Mouse (Mus musculus) heart, embryonic 13.5 days (tissue): ENCODE data around the gene Galm. TPM values are rescaled to one million over a fixed set of nuclear protein-coding genes. Genes with fewer than 3 reads are reported as not detected.

Source experiments
- ATAC-seq: fragments of 200-750 bp; cut with Nextera tagmentation; 2 replicates; pipeline ENCODE4 v1.8.0; 2017; ENCODE audit warnings: moderate TSS enrichment; ENCODE audit not compliant: insufficient number of reproducible peaks, low FRiP score, low TSS enrichment; ENCODE audit errors: extremely low read depth
- H3K27ac ChIP-seq: fragments of 300-500 bp; sonication (generic); replicated peaks from 2 replicates; pipeline ENCODE4 v1.5.1; 2015; ENCODE audit warnings: moderate library complexity, mild to moderate bottlenecking, inconsistent platforms
- H3K27me3 ChIP-seq: fragments of 300-500 bp; sonication (generic); replicated peaks from 2 replicates; pipeline ENCODE4 v1.6.1; 2015; ENCODE audit warnings: mild to moderate bottlenecking, inconsistent platforms
- H3K36me3 ChIP-seq: fragments of 300-500 bp; sonication (generic); 2 replicates; pipeline ENCODE4 v1.6.1; 2015; ENCODE audit warnings: mild to moderate bottlenecking, inconsistent platforms
- H3K4me1 ChIP-seq: fragments of 300-500 bp; sonication (generic); 2 replicates; pipeline ENCODE4 v1.6.1; 2015; ENCODE audit warnings: inconsistent platforms
- H3K4me2 ChIP-seq: fragments of 300-500 bp; sonication (generic); 2 replicates; pipeline ENCODE4 v1.6.1; 2015; ENCODE audit warnings: inconsistent platforms, mild to moderate bottlenecking, moderate library complexity
- H3K4me3 ChIP-seq: fragments of 300-500 bp; sonication (generic); 2 replicates; pipeline ENCODE4 v1.5.1; 2015; ENCODE audit warnings: moderate library complexity, mild to moderate bottlenecking, inconsistent platforms
- H3K9ac ChIP-seq: fragments of 300-500 bp; sonication (generic); 2 replicates; pipeline ENCODE4 v1.6.1; 2015; ENCODE audit warnings: inconsistent platforms, mild to moderate bottlenecking, moderate library complexity
- H3K9me3 ChIP-seq: fragments of 300-500 bp; sonication (generic); 2 replicates; pipeline ENCODE4 v1.6.1; 2016; ENCODE audit warnings: inconsistent platforms
- WGBS: fragments of 180-500 bp; shearing (Covaris S2); methylation state at CpG from one replicate; pipeline ENCODE4 v1.1.7; 2015; ENCODE audit warnings: mixed read lengths; 5-methylcytosine and 5-hydroxymethylcytosine counted together
- polyA plus RNA-seq: library from polyadenylated mRNA; unstranded; fragments of >200 nt; fragmentation: Nextera tagmentation; extraction: Ambion mirVana; gene quantifications from 2 replicates; pipeline ENCODE4 v1.2.1, GENCODE M21; 2015

Gene Galm
- polyA plus RNA-seq, 1 experiment from 2014 or later, result 12.1 TPM

GRCm38 (mm10) chr17:80148053-80148994 lies 21.1 kb downstream of the Galm start:
- H3K9ac ChIP-seq, result peak overlapping the region; percentile 58
- H3K9me3 ChIP-seq, result no peaks in the 10 kb centered on the region
- H3K4me2 ChIP-seq, result peak overlapping the region; percentile 64
- peak overlapping the region; percentile 53; the same call in 1 of the 2 replicates for H3K27ac ChIP-seq
- peaks cover 19% of the 10 kb centered on the region for H3K4me1 ChIP-seq
- H3K27me3 ChIP-seq, result no peaks in the 10 kb centered on the region
- H3K36me3 ChIP-seq, result no peaks in the 10 kb centered on the region
- H3K4me3 ChIP-seq, result peak overlapping the region; percentile 31
- WGBS, result 35% methylated on average over 23 of the region's 23 CpGs
- ATAC-seq, result peak; percentile 68; the same call in 1 of the 2 replicates

DNA sequence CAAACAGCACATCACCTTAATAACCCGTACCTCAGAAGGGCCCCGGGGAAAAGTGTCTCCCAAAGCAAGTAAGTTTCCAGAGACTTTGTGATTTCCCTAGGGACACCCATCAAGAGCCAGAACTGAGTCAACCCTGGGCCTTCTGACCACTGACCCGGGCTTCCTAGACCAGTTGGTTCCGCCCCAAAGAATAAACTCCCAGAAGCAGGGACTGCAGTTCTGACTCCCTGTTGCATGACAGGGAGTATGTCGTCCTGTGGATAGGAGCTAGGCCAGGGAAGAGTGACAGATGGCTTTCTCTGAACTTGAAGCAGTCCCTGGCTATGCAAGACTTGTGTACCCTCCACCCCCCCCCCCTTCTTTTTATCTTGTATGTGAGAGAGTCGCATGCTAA lies 21.7 kb downstream of the Galm start:
- Histone ChIP-seq H3K27me3 (no peaks in the 10 kb centered on the region), H3K27ac (0 out of 2 replicates have a peak overlapping the region, but pooled peaks have one; percentile 53), H3K9ac (0 out of 2 replicates have a peak overlapping the region, but pooled peaks have one; percentile 24), H3K4me2 (no peak overlapping the region; the same call in 1 of the 2 replicates), H3K36me3 (no peaks in the 10 kb centered on the region), H3K9me3 (no peaks in the 10 kb centered on the region), H3K4me3 (no peak overlapping the region), H3K4me1 (peaks cover 19% of the 10 kb centered on the region)
- no peak for ATAC-seq
- WGBS, result 79% methylated on average over 6 of the region's 6 CpGs

GRCm38 (mm10) chr17:80151353-80151752 lies 24.1 kb downstream of the Galm start:
- Histone ChIP-seq H3K4me3 (no peak overlapping the region), H3K9me3 (no peaks in the 10 kb centered on the region), H3K27me3 (no peaks in the 10 kb centered on the region), H3K27ac (no peak overlapping the region), H3K9ac (no peak overlapping the region), H3K36me3 (no peaks in the 10 kb centered on the region), H3K4me1 (peaks cover 19% of the 10 kb centered on the region), H3K4me2 (no peak overlapping the region)
- no peak for ATAC-seq
- WGBS, result 45% methylated on average over 5 of the region's 5 CpGs

DNA sequence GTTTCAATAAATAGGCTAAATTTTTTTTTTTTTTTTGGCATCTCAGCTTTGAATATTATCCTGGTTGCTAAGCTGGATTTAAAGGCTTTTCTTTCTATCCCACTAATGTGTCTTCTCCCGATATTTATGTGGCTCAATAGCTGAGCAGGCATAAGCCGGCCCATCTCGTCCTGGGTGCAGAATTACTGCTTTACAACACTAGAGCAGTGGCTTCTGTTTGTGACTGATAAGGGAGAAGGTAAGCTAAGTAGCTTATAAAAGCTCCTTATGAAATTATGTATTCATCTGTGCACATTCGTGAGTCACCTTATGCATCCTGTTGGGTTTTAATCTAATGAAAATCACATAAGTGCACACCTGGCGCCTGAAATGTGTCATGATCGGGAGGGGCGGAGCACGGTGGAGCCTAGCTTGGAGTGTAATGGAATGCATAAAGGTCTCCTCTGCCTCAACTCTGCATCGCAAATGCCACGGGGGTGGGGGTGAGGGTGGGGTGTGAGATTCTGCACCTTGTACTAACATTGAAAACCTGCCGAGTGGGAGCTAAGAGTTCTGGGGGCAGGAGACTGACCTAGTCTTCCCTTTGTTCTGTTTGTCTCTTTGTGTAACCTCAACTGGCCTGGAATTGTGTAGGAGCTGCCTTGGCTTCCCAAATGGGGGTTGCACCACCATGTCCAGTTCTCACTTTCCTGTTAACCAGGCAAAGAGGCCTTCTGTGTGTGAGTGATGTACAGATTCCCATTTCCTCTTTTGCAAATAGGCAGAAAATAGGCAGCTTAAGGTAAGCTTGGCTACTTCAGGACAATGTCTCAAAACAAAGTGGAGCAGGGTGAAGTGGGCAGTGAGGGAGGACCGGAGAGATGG lies 25.7 kb downstream of the Galm start:
- 60% methylated on average over 12 of the region's 12 CpGs for WGBS
- no peaks in the 10 kb centered on the region for H3K27me3 ChIP-seq
- no peaks in the 10 kb centered on the region for H3K36me3 ChIP-seq
- H3K9me3 ChIP-seq, result no peaks in the 10 kb centered on the region
- H3K27ac ChIP-seq, result no peak overlapping the region
- no peak for ATAC-seq
- no peak overlapping the region for H3K4me3 ChIP-seq
- no peak overlapping the region for H3K9ac ChIP-seq
- H3K4me1 ChIP-seq, result peaks cover 12% of the 10 kb centered on the region
- H3K4me2 ChIP-seq, result no peak overlapping the region

- H3K4me3 ChIP-seq, result no peak overlapping the region
- H3K27ac ChIP-seq, result no peak overlapping the region
- no peaks in the 10 kb centered on the region for H3K36me3 ChIP-seq
- no peak overlapping the region for H3K9ac ChIP-seq
- H3K27me3 ChIP-seq, result no peaks in the 10 kb centered on the region
- ATAC-seq, result no peak
- H3K4me2 ChIP-seq, result no peak overlapping the region
- H3K9me3 ChIP-seq, result no peaks in the 10 kb centered on the region
- peaks cover 7% of the 10 kb centered on the region for H3K4me1 ChIP-seq
- WGBS, result 77% methylated on average over 2 of the region's 2 CpGs
These were observed 26.4 kb downstream of the Galm start for GRCm38 (mm10) chr17:80153631-80154030.

- no peaks in the 10 kb centered on the region for H3K36me3 ChIP-seq
- no peaks in the 10 kb centered on the region for H3K9me3 ChIP-seq
- no peak overlapping the region for H3K4me2 ChIP-seq
- no peak overlapping the region for H3K27ac ChIP-seq
- WGBS, result 85% methylated on average over 8 of the region's 8 CpGs
- no peak overlapping the region for H3K9ac ChIP-seq
- H3K4me3 ChIP-seq, result no peak overlapping the region
- no peak for ATAC-seq
- no peaks in the 10 kb centered on the region for H3K27me3 ChIP-seq
- peaks cover 11% of the 10 kb centered on the region for H3K4me1 ChIP-seq
These were observed 29.6 kb downstream of the Galm start for GRCm38 (mm10) chr17:80156905-80157304.

- Histone ChIP-seq H3K4me3 (no peak overlapping the region), H3K9me3 (no peaks in the 10 kb centered on the region), H3K4me1 (peaks cover 11% of the 10 kb centered on the region), H3K27me3 (no peaks in the 10 kb centered on the region), H3K9ac (no peak overlapping the region), H3K27ac (no peak overlapping the region), H3K4me2 (no peak overlapping the region), H3K36me3 (no peaks in the 10 kb centered on the region)
- ATAC-seq, result no peak
- WGBS, result 78% methylated on average over 6 of the region's 6 CpGs
These were observed 30.2 kb downstream of the Galm start for GRCm38 (mm10) chr17:80157489-80157888.

DNA sequence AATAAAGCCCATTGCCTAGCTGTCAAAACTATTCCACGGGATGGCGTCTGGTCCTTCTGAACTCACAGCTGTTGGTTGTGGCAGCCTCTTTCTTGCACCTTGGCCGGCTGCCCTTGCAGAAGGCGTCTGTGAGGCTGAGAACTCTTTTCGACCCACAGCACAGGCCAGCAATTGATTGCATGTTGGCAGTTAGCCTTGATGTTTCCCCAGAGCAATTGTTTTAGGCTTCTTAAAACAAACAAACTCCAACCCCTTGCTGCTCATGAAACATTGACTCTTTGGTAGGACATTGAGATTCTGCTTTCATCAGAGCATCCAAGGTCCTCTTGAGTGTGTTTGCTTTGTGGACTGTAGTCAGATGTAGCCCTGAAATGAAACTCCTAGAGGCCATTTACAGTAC lies 33.2 kb downstream of the Galm start:
- no peak for ATAC-seq
- H3K4me3 ChIP-seq, result no peak overlapping the region
- no peaks in the 10 kb centered on the region for H3K36me3 ChIP-seq
- H3K9me3 ChIP-seq, result no peaks in the 10 kb centered on the region
- H3K4me1 ChIP-seq, result peaks cover 16% of the 10 kb centered on the region
- peak overlapping the region; percentile 41; the same call in 1 of the 2 replicates for H3K27ac ChIP-seq
- WGBS, result 35% methylated on average over 5 of the region's 5 CpGs
- no peak overlapping the region for H3K4me2 ChIP-seq
- H3K9ac ChIP-seq, result no peak overlapping the region
- no peaks in the 10 kb centered on the region for H3K27me3 ChIP-seq

- no peaks in the 10 kb centered on the region for H3K9me3 ChIP-seq
- no peak overlapping the region for H3K4me2 ChIP-seq
- no peak overlapping the region for H3K4me3 ChIP-seq
- peaks cover 45% of the 10 kb centered on the region for H3K4me1 ChIP-seq
- H3K27me3 ChIP-seq, result no peaks in the 10 kb centered on the region
- no peaks in the 10 kb centered on the region for H3K36me3 ChIP-seq
- WGBS, result 47% methylated on average over 8 of the region's 8 CpGs
- no peak overlapping the region for H3K27ac ChIP-seq
- no peak overlapping the region for H3K9ac ChIP-seq
- ATAC-seq, result no peak
These were observed 36.7 kb downstream of the Galm start for GRCm38 (mm10) chr17:80163991-80164390.

- peaks cover 40% of the 10 kb centered on the region for H3K4me1 ChIP-seq
- no peaks in the 10 kb centered on the region for H3K9me3 ChIP-seq
- WGBS, result 38% methylated on average over 6 of the region's 6 CpGs
- no peak overlapping the region for H3K9ac ChIP-seq
- peak overlapping the region; percentile 77 for H3K27ac ChIP-seq
- no peak overlapping the region for H3K4me2 ChIP-seq
- no peaks in the 10 kb centered on the region for H3K27me3 ChIP-seq
- H3K4me3 ChIP-seq, result no peak overlapping the region
- no peaks in the 10 kb centered on the region for H3K36me3 ChIP-seq
- ATAC-seq, result no peak
These were observed 38.5 kb downstream of the Galm start for GRCm38 (mm10) chr17:80165741-80166140.

- peak overlapping the region; percentile 77 for H3K27ac ChIP-seq
- H3K36me3 ChIP-seq, result no peaks in the 10 kb centered on the region
- H3K9me3 ChIP-seq, result no peaks in the 10 kb centered on the region
- no peaks in the 10 kb centered on the region for H3K27me3 ChIP-seq
- no peak for ATAC-seq
- H3K4me3 ChIP-seq, result no peak overlapping the region
- no peak overlapping the region for H3K9ac ChIP-seq
- peaks cover 38% of the 10 kb centered on the region for H3K4me1 ChIP-seq
- H3K4me2 ChIP-seq, result no peak overlapping the region
- 82% methylated on average over 6 of the region's 6 CpGs for WGBS
These were observed 39.1 kb downstream of the Galm start for GRCm38 (mm10) chr17:80166346-80166745.
